Mouse (Mus musculus) ovary, postnatal 36 days (tissue): ENCODE data around the gene Jarid2.

Source experiments
- DNase-seq: peaks from one replicate; pipeline ENCODE4 v3.0.0; 2022; ENCODE audit warnings: low spot score, mixed read lengths

The Jarid2 gene

GRCm38 (mm10) chr13:44960542-44961291 lies 231.4 kb downstream of the Jarid2 start:
- no peak for DNase-seq
